Mouse (Mus musculus): ENCODE results near the gene D330020A13Rik. TPM values are rescaled to one million over a fixed set of nuclear protein-coding genes. Genes with fewer than 3 reads are reported as not detected.

D330020A13Rik gene
- polyA plus RNA-seq, 1 experiment from 2014 or later: 0.18 TPM

Other genes with a start within 250 kb of the D330020A13Rik start
- not detected in 2 replicates for gene Ninj2, start 201.0 kb upstream of the D330020A13Rik start, polyA plus RNA-seq (2015; fragmentation: Nextera tagmentation; extraction: Ambion mirVana)
- gene B4galnt3, start 195 bp downstream of the D330020A13Rik start, polyA plus RNA-seq (2015; fragmentation: Nextera tagmentation; extraction: Ambion mirVana): 0.22 and 0.25 TPM in 2 replicates
- gene Kdm5a, start 69.8 kb downstream of the D330020A13Rik start, polyA plus RNA-seq (2015; fragmentation: Nextera tagmentation; extraction: Ambion mirVana): 29.8 and 32.6 TPM in 2 replicates
- gene Ccdc77, start 70.0 kb downstream of the D330020A13Rik start, polyA plus RNA-seq (2015; fragmentation: Nextera tagmentation; extraction: Ambion mirVana): 11.0 and 11.5 TPM in 2 replicates
- 5.7 and 6.0 TPM in 2 replicates for gene Il17ra, start 168.9 kb downstream of the D330020A13Rik start, polyA plus RNA-seq (2015; fragmentation: Nextera tagmentation; extraction: Ambion mirVana)
- 2.9 and 3.5 TPM in 2 replicates for gene Tmem121b, start 199.4 kb downstream of the D330020A13Rik start, polyA plus RNA-seq (2015; fragmentation: Nextera tagmentation; extraction: Ambion mirVana)
- gene Hdhd5, start 237.0 kb downstream of the D330020A13Rik start, polyA plus RNA-seq (2015; fragmentation: Nextera tagmentation; extraction: Ambion mirVana): 15.4 and 15.6 TPM in 2 replicates